Mouse (Mus musculus) heart, embryonic 15.5 days (tissue): ENCODE results near the gene Kif1a. TPM values are rescaled to one million over a fixed set of nuclear protein-coding genes. Genes with fewer than 3 reads are reported as not detected.
"Not testable (repeated sequence)": the region's sequence is repeated elsewhere in the genome, so short reads cannot be mapped to it uniquely, and the experiment has no call there.

Experiments used
- ATAC-seq: fragments of 200-750 bp; cut with Nextera tagmentation; replicated peaks from 2 replicates; pipeline ENCODE4 v1.8.0; 2017; ENCODE audit warnings: low read depth, moderate TSS enrichment; ENCODE audit not compliant: insufficient number of reproducible peaks, insufficient read depth, low FRiP score
- H3K27ac ChIP-seq: fragments of 300-500 bp; sonication (generic); 2 replicates; pipeline ENCODE4 v1.5.1; 2015; ENCODE audit warnings: mild to moderate bottlenecking, inconsistent platforms
- H3K27me3 ChIP-seq: fragments of 300-500 bp; sonication (generic); 2 replicates; pipeline ENCODE4 v1.6.1; 2015; ENCODE audit warnings: inconsistent platforms
- H3K36me3 ChIP-seq: fragments of 300-500 bp; sonication (generic); 2 replicates; pipeline ENCODE4 v1.6.1; 2015; ENCODE audit warnings: mild to moderate bottlenecking, inconsistent platforms
- H3K4me1 ChIP-seq: fragments of 300-500 bp; sonication (generic); replicated peaks from 2 replicates; pipeline ENCODE4 v1.6.1; 2015; ENCODE audit warnings: inconsistent platforms
- H3K4me2 ChIP-seq: fragments of 300-500 bp; sonication (generic); 2 replicates; pipeline ENCODE4 v1.6.1; 2015; ENCODE audit warnings: inconsistent platforms, mild to moderate bottlenecking, moderate library complexity
- H3K4me3 ChIP-seq: fragments of 300-500 bp; sonication (generic); 2 replicates; pipeline ENCODE4 v1.5.1; 2015; ENCODE audit warnings: mild to moderate bottlenecking, inconsistent platforms
- H3K9ac ChIP-seq: fragments of 300-500 bp; sonication (generic); 2 replicates; pipeline ENCODE4 v1.6.1; 2015; ENCODE audit warnings: mild to moderate bottlenecking, inconsistent platforms
- H3K9me3 ChIP-seq: fragments of 300-500 bp; sonication (generic); replicated peaks from 2 replicates; pipeline ENCODE4 v1.6.1; 2016; ENCODE audit warnings: inconsistent platforms
- WGBS: fragments of 180-500 bp; shearing (Covaris S2); methylation state at CpG from one replicate; pipeline ENCODE4 v1.1.7; 2015; ENCODE audit warnings: mixed read lengths; 5-methylcytosine and 5-hydroxymethylcytosine counted together
- polyA plus RNA-seq: library from polyadenylated mRNA; unstranded; fragments of >200 nt; fragmentation: Nextera tagmentation; extraction: Ambion mirVana; gene quantifications from 2 replicates; pipeline ENCODE4 v1.2.1, GENCODE M21; 2015

Gene Kif1a
- polyA plus RNA-seq, 1 experiment from 2014 or later, result 10.2 TPM

- WGBS, result 90% methylated on average over 17 of the region's 17 CpGs
- H3K36me3 ChIP-seq, result no peaks in the 10 kb centered on the region
- peaks cover 19% of the 10 kb centered on the region for H3K4me1 ChIP-seq
- H3K9ac ChIP-seq, result no peak overlapping the region
- H3K4me3 ChIP-seq, result no peak overlapping the region
- no peak overlapping the region for H3K4me2 ChIP-seq
- no peak overlapping the region for H3K27ac ChIP-seq
- no peak for ATAC-seq
- H3K27me3 ChIP-seq, result peaks cover 6% of the 10 kb centered on the region; the same call in 1 of the 2 replicates
- H3K9me3 ChIP-seq, result no peaks in the 10 kb centered on the region
These were observed 118.7 kb downstream of the Kif1a start for GRCm38 (mm10) chr1:92982931-92983605.

DNA sequence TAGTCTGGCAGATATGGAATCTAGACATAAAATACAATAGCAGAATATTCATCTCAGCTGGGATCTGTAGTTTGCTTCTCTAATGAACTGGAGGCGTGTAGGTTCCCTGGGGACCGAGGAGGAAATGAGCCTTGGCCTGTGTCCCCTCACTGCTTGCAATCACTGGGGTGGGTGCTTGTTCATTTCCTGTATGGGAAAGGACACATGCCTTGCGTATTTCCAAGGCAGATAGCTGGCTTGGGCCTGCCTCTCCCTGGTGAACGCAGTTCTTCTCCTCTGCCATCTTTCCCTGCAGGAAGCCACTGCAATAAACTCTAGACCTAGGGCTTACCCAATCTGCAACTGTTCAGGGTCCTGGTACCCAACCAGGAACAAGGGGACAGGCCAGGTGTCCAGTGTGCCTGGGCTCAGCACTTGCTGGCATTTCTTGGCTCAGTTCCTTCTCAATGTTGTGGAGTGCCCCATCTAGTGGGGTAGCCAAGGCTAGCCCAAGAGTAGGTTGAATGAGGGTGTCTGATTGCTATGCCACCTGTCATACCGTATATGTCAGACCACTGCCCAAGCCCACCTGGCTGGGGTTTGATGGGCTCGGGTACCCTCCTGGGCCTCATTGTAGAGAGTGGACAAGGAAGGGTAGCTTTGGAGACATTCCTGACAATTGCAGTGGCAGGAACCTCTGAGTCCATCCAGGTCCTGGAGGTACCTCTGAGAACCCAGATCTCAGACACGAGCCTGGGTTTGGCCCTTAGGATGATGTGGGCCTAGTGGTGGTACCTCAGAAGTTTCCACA is 120.5 kb downstream of the Kif1a start:
- Histone ChIP-seq H3K9ac (no peak overlapping the region), H3K4me1 (peaks cover 24% of the 10 kb centered on the region), H3K27me3 (peaks cover 9% of the 10 kb centered on the region; the same call in 1 of the 2 replicates), H3K36me3 (no peaks in the 10 kb centered on the region), H3K9me3 (no peaks in the 10 kb centered on the region), H3K4me2 (no peak overlapping the region), H3K4me3 (no peak overlapping the region), H3K27ac (peak overlapping the region; percentile 47; the same call in 1 of the 2 replicates)
- ATAC-seq, result no peak
- WGBS, result 74% methylated on average over 7 of the region's 7 CpGs

GRCm38 (mm10) chr1:92979073-92979602 is 122.6 kb downstream of the Kif1a start:
- 23% methylated on average over 11 of the region's 11 CpGs for WGBS
- peak; percentile 36; the same call in 1 of the 2 replicates for ATAC-seq
- H3K9ac ChIP-seq, result no peak overlapping the region
- no peak overlapping the region for H3K4me3 ChIP-seq
- peak overlapping the region; percentile 26; the same call in 1 of the 2 replicates for H3K4me2 ChIP-seq
- H3K36me3 ChIP-seq, result no peaks in the 10 kb centered on the region
- peaks cover 35% of the 10 kb centered on the region for H3K4me1 ChIP-seq
- H3K27ac ChIP-seq, result no peak overlapping the region
- H3K9me3 ChIP-seq, result no peaks in the 10 kb centered on the region
- peaks cover 9% of the 10 kb centered on the region; the same call in 1 of the 2 replicates for H3K27me3 ChIP-seq

DNA sequence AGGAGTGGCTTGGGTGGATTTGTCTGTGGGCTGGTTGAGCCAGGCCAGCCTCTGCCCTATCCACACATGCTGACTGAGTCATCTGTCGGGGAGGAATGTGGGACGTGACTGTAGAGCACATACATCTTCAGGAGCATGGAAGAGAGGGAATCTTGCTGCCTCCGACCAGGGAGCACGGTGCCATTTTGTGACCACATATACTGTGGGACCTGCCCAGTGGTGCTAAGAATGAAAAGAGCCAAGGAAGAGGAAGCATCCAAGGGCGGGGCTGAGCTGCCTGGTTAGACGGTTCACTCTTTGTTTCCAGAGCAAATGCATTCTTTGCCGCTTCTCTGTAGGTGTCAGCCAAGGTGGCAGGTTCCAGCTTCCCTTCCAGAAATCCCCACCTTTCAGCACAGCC is 123.1 kb downstream of the Kif1a start:
- no peak for ATAC-seq
- H3K4me1 ChIP-seq, result peaks cover 35% of the 10 kb centered on the region
- no peaks in the 10 kb centered on the region for H3K9me3 ChIP-seq
- no peaks in the 10 kb centered on the region for H3K36me3 ChIP-seq
- no peak overlapping the region for H3K4me3 ChIP-seq
- WGBS, result 34% methylated on average over 7 of the region's 7 CpGs
- no peak overlapping the region for H3K9ac ChIP-seq
- peak overlapping the region; percentile 26; the same call in 1 of the 2 replicates for H3K4me2 ChIP-seq
- no peak overlapping the region for H3K27ac ChIP-seq
- H3K27me3 ChIP-seq, result peaks cover 9% of the 10 kb centered on the region; the same call in 1 of the 2 replicates

DNA sequence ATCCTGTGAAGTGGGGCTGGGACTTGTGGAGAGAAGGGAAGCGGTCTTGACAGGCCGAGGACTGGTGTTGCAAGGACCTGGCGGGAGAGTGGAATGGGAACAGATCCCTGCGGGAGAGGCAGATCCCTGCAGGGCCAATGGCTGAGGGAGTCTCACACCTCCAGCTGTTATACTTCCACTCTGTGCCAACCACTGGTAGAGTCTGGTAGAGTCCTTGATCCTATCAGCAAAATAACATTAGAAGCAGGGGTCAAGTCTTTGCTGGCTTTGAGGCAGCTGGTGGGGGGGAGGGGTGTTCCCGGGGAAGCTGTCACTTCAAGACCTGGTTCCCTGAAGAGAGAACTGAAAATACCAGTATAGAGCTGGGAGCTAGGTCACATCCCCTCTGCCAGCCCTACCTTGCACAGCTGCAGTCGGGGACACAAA is 125.6 kb downstream of the Kif1a start:
- no peaks in the 10 kb centered on the region for H3K9me3 ChIP-seq
- H3K4me3 ChIP-seq, result no peak overlapping the region
- H3K36me3 ChIP-seq, result no peaks in the 10 kb centered on the region
- H3K4me2 ChIP-seq, result no peak overlapping the region
- no peak overlapping the region for H3K27ac ChIP-seq
- H3K9ac ChIP-seq, result no peak overlapping the region
- WGBS, result 24% methylated on average over 6 of the region's 6 CpGs
- peaks cover 44% of the 10 kb centered on the region for H3K4me1 ChIP-seq
- 0 out of 2 replicates have a peak, but pooled peaks cover 4% of the 10 kb centered on the region for H3K27me3 ChIP-seq
- peak; percentile 24; the same call in 1 of the 2 replicates for ATAC-seq

DNA sequence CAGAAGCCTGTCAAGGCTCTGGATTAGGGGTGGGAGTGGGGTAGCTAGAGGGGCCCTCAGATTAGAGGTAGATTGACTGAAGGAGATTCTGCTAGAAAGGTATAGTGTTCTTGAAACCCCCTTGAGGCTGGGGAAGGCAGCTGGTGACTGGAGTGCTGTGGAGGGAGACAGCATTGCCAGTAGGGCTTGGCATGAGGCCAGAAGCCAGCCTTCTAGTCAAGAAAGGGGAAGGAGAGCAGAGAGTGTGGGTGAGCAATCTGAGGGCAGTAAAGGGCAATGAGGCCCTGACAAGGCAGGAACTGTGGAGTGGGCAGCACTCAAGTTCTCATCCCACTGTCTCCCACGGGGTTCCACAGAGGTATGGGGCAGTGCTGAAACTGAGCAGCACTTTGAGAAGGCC is 128.9 kb downstream of the Kif1a start:
- 27% methylated on average over 1 of the region's 1 CpGs for WGBS
- 0 out of 2 replicates have a peak, but pooled peaks cover 1% of the 10 kb centered on the region for H3K27me3 ChIP-seq
- no peaks in the 10 kb centered on the region for H3K36me3 ChIP-seq
- no peaks in the 10 kb centered on the region for H3K9me3 ChIP-seq
- no peak overlapping the region for H3K4me2 ChIP-seq
- no peak overlapping the region for H3K4me3 ChIP-seq
- H3K4me1 ChIP-seq, result peaks cover 25% of the 10 kb centered on the region
- no peak overlapping the region for H3K9ac ChIP-seq
- H3K27ac ChIP-seq, result peak overlapping the region; percentile 56; the same call in 1 of the 2 replicates
- ATAC-seq, result peak; percentile 58; the same call in 1 of the 2 replicates

GRCm38 (mm10) chr1:92971879-92972795 is 129.6 kb downstream of the Kif1a start:
- Histone ChIP-seq H3K9me3 (no peaks in the 10 kb centered on the region), H3K27ac (peak overlapping the region; percentile 56; the same call in 1 of the 2 replicates), H3K4me1 (peaks cover 25% of the 10 kb centered on the region), H3K27me3 (no peaks in the 10 kb centered on the region), H3K4me2 (no peak overlapping the region), H3K4me3 (no peak overlapping the region), H3K9ac (no peak overlapping the region), H3K36me3 (no peaks in the 10 kb centered on the region)
- WGBS, result 80% methylated on average over 7 of the region's 7 CpGs
- ATAC-seq, result no peak

DNA sequence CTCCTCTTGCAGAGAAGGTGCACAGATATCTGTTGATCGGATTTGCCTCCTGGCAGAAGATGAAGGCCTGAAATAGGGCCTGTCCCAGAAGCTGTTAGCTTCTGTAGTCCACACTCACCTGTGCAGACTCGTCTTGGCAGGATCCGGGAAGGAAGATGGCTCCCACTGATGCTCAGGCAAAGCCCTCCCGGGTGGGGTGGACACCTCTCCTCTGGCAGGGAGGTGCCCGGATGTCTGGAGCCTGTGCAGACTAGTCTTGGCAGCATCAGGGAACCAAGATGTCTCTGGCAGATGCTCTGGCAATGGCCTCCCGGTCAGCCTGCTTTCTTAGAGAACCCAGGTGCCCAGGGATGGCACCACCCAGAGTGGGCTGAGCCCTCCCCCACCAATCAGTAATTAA is 131.0 kb downstream of the Kif1a start:
- H3K4me1 ChIP-seq, result peaks cover 15% of the 10 kb centered on the region
- not testable (repeated sequence) for H3K4me2 ChIP-seq, H3K4me3 ChIP-seq, H3K27me3 ChIP-seq, H3K9me3 ChIP-seq, ATAC-seq, H3K9ac ChIP-seq, H3K27ac ChIP-seq, H3K36me3 ChIP-seq
- WGBS, result 80% methylated on average over 6 of the region's 6 CpGs
